ENCODE assay signal across 15 mouse cellular contexts in genomic region chr3:118070129-118070528, GRCm38 (mm10).
DNase-seq lines count a peak whose midpoint lies in the region; ATAC-seq lines count a peak whose summit lies in the region.
"Had no signal": no experiment of that assay in that cellular context is flagged by ENCODE, and none has a peak within 500 bp of the region (broad histone marks: within the 10 kb centered on the region; RNA-seq: fewer than 3 reads in every experiment).

No protein-coding gene starts in this region.

- DNase-seq in gastrocnemius, adult 18-20 months (ENCODE audit: low spot score) = peak; percentile 12
- DNase-seq in gastrocnemius, postnatal 36 days = no peak
- DNase-seq in adipocyte (ENCODE audit: low spot score) = peak; percentile 62
- DNase-seq in heart, adult 9 months (ENCODE audit: low spot score in 2 of 2) = peak; percentile 14 to 49
- DNase-seq in liver, embryonic 11.5 days (ENCODE audit: low spot score) = no peak
- no peak for DNase-seq in hindbrain, embryonic 11.5 days (ENCODE audit: low spot score)
- no peak for DNase-seq in layer of hippocampus, adult 11-12 months (ENCODE audit: low spot score)
- no peak for DNase-seq in neural tube, embryonic 10.5 days (ENCODE audit: extremely low spot score, low spot score)
- DNase-seq: B cell, adult 2 months; gastrocnemius, postnatal 14 days; layer of hippocampus, postnatal 36 days; lung, embryonic 14.5 days; thymus, postnatal 14 days had no signal

- H3K4me3 ChIP-seq in liver, embryonic 11.5 days (ENCODE audit: low read depth, low read length) = no peak overlapping the region
- H3K4me3 ChIP-seq in hindbrain, embryonic 11.5 days (ENCODE audit: low read depth, low read length) = no peak overlapping the region
- H3K4me3 ChIP-seq: erythroblast, embryonic 14.5 days had no signal

- intact Hi-C loops in gastrocnemius, postnatal 36 days (cut with DNase I) = no loop called here

- no peak overlapping the region for H3K27ac ChIP-seq in liver, embryonic 11.5 days (ENCODE audit: low read depth, low read length)
- H3K27ac ChIP-seq in hindbrain, embryonic 11.5 days (ENCODE audit: low read depth, low read length) = no peak overlapping the region

- H3K36me3 ChIP-seq in liver, embryonic 11.5 days (ENCODE audit: control insufficient read depth, insufficient read depth, low read length) = no peaks in the 10 kb centered on the region
- H3K36me3 ChIP-seq in hindbrain, embryonic 11.5 days (ENCODE audit: control insufficient read depth, insufficient read depth, low read length) = no peaks in the 10 kb centered on the region

- H3K4me2 ChIP-seq in liver, embryonic 11.5 days = no peak overlapping the region
- H3K4me2 ChIP-seq in hindbrain, embryonic 11.5 days (replicated peaks; ENCODE audit: low read depth, low read length) = no peak overlapping the region
- H3K4me2 ChIP-seq: lung, embryonic 14.5 days had no signal

- H3K4me1 ChIP-seq in liver, embryonic 11.5 days (replicated peaks; ENCODE audit: control insufficient read depth, insufficient read depth, low read length) = no peaks in the 10 kb centered on the region
- no peaks in the 10 kb centered on the region for H3K4me1 ChIP-seq in hindbrain, embryonic 11.5 days (replicated peaks; ENCODE audit: control insufficient read depth, insufficient read depth, low read length)

- 44% methylated on average over 4 of the region's 4 CpGs for WGBS in liver, embryonic 11.5 days
- whole genome bisulfite sequencing in hindbrain, embryonic 11.5 days = 93% methylated on average over 4 of the region's 4 CpGs

- no peaks in the 10 kb centered on the region for H3K27me3 ChIP-seq in liver, embryonic 11.5 days (replicated peaks; ENCODE audit: control insufficient read depth, insufficient read depth, low read length)
- H3K27me3 ChIP-seq in hindbrain, embryonic 11.5 days (ENCODE audit: control insufficient read depth, insufficient read depth, low read length) = no peaks in the 10 kb centered on the region

- peak; percentile 65 for ATAC-seq in liver, embryonic 11.5 days (replicated peaks; ENCODE audit: low FRiP score)
- no peak for ATAC-seq in hindbrain, embryonic 11.5 days (ENCODE audit: low FRiP score)
- ATAC-seq: midbrain, embryonic 16.5 days had no signal

- no peak overlapping the region for H3K9ac ChIP-seq in liver, embryonic 11.5 days (ENCODE audit: low read depth, low read length)
- no peak overlapping the region for H3K9ac ChIP-seq in hindbrain, embryonic 11.5 days (ENCODE audit: low read depth, low read length)
- H3K9ac ChIP-seq: lung, embryonic 14.5 days had no signal

- H3K9me3 ChIP-seq in liver, embryonic 11.5 days (ENCODE audit: control insufficient read depth, low read length) = no peaks in the 10 kb centered on the region
- H3K9me3 ChIP-seq in hindbrain, embryonic 11.5 days (ENCODE audit: control insufficient read depth, low read length) = no peaks in the 10 kb centered on the region

Comparison
In these comparisons a context has a peak if more than half of its experiments do, and no peak if none do; other contexts are left out.
1. DNase-seq: peak in gastrocnemius, adult 18-20 months (single experiment), adipocyte (single experiment) and heart, adult 9 months (2 of 2); none in gastrocnemius, postnatal 36 days (0 of 2), liver, embryonic 11.5 days (single experiment), hindbrain, embryonic 11.5 days (single experiment), layer of hippocampus, adult 11-12 months (single experiment) and neural tube, embryonic 10.5 days (single experiment).